Mouse (Mus musculus) inflammation-experienced regulatory T-cells, adult 6 months (primary cell): ENCODE results near the gene Serpinb9. TPM values are rescaled to one million over a fixed set of nuclear protein-coding genes. Genes with fewer than 3 reads are reported as not detected.
A peak's percentile ranks its signal among the peaks of the same experiment; 100 is the strongest.
"Not testable (repeated sequence)": the region's sequence is repeated elsewhere in the genome, so short reads cannot be mapped to it uniquely, and the experiment has no call there.

Source experiments
- ATAC-seq: one replicate; pipeline ENCODE4 v1.8.0; 2017
- polyA plus RNA-seq, 3 experiments: library from polyadenylated mRNA; unstranded; fragments of 100-300 nt; shearing (Covaris generic); gene quantifications; one replicate each; pipeline ENCODE4 v1.2.1; 2017

Serpinb9 gene
- polyA plus RNA-seq, 3 experiments from 2014 or later: 21.5 to 47.1 (median 22.1) TPM

DNA sequence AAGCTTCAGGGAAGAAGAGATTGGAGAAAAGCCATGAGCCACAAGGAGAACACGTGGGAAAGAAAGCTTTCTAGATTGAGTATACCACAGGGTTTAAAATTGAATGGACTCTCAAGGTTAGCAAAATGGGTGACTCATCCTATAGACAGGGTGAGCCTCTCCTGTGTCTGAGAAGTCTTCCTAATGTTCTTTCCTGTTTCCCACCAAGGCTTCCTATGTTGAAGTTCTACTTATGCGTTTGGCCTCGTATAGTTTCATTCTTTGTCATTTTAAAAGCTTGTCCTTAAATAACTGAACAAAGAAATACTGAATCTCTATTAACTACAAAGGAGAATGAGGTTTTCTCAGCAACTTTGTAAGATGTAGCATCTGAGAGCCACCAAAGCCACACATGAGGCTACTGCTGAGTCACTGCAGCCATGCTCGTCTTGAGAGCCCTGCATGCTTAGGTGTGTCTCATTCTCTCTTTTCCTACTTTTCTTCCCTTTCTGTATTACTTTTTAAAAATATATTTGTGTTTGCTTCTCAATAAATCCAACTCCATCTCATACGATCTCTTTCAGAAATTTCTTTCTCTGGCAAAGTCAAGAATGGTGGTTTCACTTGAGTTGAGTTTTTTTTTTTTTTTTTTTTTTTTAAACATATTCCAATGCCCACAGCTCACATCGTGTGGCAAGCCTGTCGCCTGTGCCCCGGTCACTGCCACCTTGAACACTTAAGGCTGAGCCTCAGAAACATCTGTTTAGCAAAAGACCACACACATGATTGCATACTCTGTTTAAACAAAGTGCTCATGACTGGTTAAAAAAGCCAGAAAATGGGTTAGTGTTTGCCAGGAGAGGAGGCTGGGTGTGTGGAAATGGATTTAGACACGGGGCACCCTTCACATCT, 718 bp downstream of the Serpinb9 start:
- ATAC-seq: peak; percentile 5

DNA sequence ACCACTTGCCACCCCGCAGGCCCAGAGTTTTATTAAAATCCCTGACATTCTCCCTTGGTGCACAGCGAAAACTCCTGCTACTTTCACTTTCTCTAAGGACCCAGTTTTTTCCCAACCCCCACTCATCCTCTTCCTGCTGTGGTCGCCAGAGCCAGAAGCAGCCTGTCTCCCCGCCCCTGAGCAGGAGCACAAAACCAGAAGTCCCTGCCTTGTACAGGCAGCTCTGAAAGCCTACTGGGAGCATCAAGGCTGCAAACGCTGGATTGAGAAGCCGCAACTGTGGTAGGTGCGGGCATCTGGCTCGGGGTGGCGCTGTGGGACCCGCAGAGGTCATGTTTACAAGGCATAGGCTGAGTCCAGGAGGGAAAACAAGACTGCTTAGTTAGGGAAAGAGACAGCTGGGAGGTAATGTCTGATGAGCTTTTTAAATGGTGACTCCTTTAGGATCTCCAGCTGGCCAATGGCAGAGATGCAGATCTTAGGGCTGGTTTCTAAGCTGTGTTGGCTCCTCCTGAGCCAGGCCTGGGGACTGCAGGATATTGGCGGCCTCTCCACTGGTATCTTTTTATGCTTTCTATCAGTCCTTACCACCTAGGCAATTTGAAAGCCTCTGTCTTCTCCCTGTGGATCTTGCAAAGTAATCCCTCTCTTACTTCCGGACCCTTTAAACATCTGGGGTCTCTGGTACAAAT, 1.5 kb downstream of the Serpinb9 start:
- peak; percentile 84 for ATAC-seq

DNA sequence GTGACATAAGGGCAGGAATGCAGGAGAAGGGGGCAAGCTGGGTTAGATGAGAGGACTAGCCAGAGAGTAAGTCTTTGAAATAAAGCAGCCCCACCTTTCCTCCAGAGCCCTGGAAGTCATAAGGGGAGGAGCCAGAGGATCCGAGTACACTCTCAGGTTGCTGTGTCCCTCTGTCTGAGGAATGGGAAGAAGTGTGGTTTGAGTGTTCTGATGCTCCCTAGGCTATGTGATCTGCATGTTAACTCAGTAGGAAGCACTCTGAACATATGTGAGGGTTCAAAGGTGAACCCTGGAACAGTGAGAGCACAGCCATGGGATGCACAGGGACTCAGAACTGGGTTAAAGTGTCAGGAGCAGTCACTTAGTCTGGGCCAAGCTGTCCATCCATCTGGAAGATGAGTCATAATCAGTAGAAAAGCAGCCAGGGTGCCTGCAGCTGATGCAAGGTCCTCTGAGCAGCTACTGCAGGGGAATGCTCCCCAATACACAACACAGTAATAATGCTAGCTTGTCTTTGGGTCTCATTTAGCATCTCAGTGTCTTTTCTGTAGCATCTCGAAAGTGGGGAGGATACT, 2.5 kb downstream of the Serpinb9 start:
- no peak for ATAC-seq

DNA sequence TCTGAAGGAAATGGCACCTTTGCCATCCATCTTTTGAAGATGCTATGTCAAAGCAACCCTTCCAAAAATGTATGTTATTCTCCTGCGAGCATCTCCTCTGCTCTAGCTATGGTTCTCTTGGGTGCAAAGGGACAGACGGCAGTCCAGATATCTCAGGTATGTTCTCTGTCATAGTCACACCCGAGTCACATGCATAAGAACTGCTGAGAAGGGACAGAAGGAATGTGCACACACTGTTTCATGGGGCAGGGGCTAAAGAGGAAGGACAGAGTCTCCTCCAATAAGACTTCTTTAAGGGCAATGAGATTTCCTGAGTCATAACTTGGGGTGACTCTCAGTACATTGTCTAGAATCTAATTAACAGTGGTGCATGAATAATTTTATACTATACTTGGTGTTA, 3.5 kb downstream of the Serpinb9 start:
- ATAC-seq: no peak

DNA sequence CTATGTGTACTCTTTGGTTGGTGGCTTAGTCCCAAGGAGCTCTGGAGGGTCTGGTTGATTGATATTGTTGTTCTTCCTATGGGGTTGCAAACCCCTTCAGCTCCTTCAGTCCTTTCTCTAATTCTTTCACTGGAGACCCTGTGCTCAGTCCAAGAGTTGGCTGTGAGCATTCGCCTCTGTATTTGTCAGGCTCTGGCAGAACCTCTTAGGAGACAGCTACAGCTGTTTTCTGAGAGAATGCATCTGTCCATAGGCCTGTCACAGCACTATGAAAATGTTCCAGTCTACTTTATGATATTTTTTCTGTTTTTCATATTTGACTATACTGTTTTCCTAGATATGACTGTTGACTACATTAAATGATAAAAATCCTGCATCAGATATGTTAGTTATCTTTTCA, 9.3 kb downstream of the Serpinb9 start:
- no peak for ATAC-seq

DNA sequence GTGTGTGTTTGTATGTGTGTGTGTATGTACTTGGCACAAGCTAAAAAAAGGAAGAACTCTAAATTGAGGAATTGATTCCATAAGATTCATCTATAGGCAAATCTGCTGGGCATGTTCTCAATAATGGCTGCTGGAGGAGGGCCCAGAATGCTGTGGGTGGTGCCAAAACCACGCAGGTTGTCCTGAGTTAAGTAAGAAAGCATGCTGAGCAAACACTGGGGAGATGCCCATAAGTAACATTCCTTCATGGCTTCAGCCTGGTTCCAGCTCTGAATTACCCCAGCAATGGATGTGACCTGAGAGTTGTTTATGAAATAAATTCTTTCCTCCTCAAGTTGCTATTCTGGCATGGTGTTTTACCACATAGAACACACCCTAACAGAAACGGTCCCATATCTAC, 10.2 kb downstream of the Serpinb9 start:
- ATAC-seq: no peak

DNA sequence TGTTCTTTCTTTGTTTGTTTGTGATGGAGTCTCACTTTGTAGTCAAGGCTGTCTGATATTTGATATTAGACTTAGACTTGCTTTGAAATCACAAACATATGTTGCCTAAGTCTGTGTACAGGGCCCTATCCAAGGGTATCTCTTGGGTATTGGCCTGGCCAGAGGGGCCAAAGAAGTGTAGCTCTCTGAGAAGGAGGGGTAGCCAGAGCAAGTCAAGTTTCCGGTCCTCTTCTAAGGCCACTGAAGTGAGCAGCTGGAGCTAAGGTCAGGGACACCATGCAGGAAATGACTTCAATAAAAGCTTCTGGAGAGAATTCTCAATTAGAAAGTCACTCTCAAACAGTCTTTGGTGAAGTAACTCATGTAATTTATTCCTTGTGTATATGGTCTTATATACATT, 19.3 kb downstream of the Serpinb9 start:
- ATAC-seq: no peak

DNA sequence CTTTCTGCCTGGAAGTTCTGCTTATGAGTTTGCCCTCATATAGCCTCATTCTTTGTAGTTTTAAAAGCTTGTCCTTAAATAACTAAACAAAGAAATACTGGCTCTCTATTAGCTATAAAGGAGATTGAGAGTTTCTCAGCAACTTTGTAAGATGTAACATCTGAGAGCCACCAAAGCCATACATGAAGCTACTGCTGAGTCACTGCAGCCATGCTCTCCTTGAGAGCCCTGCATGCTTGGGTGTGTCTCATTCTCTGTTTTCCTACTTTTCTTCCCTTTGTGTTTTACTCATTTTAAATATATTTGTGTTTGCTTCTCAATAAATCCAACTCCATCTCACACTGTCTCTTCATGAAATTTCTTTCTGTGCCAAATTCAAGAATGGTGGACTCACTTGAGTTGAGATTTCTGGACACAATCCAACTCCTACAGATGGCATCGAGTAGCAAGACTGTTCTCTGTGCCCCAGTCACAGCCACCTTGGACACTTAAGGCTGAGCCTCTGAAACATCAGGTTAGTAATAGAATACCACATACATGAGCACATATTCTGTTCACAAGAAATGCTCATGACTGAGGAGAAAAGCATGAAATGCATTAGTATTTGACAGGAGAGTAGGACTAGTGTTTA, 23.5 kb downstream of the Serpinb9 start:
- ATAC-seq: no peak

DNA sequence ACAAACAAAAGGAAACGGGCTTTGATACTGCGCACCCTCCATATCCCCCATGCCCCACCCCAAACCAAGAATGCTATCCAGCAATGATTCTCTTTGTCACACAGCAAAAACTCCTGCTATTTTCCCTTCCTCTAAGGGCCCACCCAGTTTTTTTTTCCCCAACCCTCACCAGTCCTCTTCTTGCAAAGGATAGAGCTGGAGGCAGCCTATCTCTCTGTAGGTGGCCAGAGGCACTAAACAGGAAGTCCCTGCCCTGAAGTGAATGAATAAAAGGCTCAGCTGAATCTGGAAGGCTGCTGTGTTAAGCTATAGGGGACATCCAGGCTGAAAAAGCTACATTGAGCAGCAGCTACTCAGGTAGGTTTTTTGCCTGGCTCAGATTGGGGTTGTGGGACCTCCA, 24.2 kb downstream of the Serpinb9 start, which contains the start of gene Serpinb9b:
Gene Serpinb9b (plus strand): TSS at position 173 of the 400 bp plus-strand sequence.
- ATAC-seq: no peak

DNA sequence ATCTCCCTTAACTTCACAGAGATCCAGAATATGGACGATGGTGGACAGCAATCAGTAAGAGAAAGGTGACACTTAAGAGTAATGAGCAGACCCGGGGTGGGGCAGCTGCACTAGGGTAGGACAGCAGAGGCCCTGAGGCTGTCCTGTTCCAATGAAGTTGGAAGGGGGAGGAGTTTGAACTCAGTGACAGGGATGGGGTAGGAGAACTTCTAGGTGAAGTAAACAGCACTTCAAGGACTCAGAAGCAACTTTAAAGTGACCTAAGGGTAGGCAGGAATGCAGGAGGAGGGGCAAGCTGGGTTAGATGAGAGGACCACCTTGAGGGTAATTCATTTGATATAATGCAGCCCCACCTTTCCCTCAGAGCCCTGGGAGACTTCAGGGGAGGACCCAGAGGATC, 25.1 kb downstream of the Serpinb9 start:
- ATAC-seq: no peak

DNA sequence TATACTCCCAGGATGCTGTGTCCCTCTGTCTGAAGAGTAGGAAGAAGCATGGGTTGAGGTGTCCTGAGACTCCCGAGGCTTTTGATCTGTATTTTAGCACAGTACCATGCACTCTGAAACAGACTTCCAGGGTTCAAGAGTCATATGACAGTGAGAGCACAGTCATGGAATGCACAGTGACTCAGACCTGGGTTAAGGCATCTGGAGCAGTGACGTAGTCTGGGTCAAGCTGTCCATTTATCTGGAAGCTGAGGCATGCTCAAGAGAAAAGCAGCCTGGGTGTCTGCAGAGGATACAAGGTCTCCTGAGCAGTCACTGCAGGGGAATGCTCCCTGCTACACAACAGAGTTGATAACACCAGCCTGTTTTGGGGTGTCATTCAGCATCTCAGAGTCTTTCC, 25.5 kb downstream of the Serpinb9 start:
- no peak for ATAC-seq

DNA sequence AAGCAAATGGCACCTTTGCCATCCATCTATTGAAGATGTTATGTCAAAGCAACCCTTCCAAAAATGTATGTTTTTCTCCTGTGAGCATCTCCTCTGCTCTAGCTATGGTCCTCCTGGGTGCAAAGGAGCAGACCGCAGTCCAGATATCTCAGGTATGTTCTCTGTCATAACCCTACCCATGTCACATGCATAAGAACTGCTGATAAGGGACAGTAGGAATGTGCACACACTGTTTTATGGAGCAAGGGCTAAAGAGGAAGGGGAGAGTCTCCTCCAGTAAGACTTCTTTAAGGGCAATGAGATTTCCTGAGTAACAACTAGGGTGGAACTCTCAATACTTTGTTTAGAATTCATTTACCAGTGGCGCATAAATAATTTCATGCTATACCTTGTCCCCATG, 26.4 kb downstream of the Serpinb9 start:
- not testable (repeated sequence) for ATAC-seq

DNA sequence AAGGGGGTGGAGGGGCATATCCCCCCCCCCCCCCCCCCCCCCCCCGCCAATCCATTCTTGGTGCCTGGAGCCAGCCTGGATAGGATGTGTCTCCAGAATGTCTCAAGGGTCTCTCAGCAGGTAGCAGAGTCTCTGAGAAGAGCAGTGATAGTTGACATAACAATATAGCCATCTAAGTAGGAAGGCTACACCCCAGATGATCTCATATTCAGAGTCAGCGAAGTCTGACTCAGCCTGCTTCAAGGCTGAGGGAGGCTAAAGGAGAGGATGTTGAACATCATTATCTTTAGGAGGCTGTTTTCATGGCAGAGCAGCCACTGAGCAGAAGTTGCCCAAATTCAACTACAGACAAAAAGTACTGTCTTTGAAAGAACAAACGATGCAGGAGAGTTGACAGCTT, 27.2 kb downstream of the Serpinb9 start:
- ATAC-seq: no peak

DNA sequence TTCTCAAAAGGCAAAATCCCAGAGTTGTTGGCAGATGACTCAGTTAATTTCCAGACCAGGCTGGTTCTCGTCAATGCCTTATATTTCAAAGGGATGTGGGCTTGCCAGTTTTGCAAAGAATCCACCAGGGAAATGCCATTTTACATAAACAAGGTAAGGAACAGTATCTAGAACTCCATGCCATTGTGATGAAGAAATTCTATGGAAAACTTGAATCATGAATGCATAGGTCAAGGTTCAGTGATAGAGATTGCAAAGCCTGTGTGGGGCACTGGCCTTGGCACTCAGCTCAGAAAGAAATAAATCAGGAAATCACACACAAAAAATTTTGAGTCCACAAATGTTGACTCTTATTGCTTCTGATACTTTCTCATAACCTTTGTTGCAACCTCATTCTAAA, 32.5 kb downstream of the Serpinb9 start:
- no peak for ATAC-seq

DNA sequence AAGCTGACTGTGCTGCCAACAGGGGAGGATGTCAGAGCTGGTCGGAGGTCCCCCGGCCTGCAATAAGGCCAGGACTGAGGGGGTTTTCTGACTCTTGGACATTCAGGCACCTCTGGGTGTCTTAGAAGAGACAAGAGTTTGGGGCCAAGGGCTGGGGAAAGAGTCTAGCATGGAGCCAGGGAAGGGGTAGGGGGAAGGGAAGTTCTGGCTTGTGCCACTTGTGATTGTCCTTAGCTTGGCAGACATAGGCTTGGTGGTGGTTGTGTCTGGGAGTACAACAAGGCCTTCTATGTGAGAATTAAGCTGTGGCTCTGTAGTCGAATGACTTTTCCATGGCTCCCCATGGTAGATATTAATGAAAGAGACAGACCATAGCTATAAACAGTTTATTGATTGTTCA, 40.5 kb downstream of the Serpinb9 start:
- ATAC-seq: no peak

DNA sequence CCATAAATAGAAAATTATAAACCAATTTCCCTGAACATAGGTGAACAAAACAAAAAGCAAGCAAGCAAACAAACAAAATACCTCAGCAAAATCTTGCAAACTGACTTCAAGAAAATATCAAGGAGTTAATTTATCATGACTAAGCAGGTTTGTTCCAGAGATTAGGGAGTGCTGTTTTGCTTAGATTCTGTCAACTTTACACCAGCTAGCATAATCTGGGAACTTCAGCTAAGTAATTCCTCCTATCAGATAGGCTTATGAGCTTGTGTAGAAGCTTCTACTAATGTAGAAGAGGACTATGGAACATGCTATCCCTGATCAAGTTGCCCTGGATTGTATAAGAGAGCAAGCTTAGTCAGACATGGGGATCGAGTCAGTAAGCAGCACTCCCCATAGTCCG, 44.2 kb downstream of the Serpinb9 start:
- ATAC-seq: no peak

DNA sequence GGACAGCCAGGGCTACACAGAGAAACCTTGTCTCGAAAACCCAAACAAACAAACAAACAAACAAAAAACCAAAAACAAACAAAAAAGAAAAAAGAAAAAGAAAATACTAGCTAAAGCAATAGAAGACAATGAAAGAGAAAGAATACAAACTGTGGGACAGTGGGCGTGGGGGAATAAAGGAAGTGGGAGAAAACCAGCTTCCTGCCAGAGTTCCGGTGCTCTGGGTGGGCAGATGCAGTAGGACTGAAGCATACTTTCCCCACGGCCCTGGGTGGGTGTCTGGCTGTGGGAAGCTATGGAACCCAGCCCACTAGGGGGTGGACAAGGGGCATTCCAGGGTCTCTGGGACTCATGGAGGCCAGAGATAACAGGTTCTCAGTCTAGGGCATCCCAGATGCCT, 45.1 kb downstream of the Serpinb9 start:
- ATAC-seq: no peak

DNA sequence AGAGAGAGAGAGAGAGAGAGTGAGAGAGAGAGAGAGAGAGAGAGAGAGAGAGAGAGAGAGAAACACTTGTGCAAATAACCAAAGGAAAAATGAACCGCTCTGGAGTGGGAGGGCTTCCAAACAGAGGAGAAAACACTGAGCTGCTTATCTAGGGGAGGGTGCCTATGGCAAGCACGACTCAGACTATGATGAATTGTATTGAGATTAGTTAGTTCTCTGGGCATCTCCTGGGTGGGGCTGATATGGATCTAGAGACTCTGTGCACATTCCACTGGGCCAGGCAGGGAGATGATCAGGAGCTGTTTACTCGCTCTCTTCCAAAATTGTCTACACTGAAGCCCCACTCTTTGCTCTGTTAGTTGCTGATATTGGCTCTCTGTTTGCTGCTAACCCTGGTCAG, 48.6 kb downstream of the Serpinb9 start:
- ATAC-seq: no peak

DNA sequence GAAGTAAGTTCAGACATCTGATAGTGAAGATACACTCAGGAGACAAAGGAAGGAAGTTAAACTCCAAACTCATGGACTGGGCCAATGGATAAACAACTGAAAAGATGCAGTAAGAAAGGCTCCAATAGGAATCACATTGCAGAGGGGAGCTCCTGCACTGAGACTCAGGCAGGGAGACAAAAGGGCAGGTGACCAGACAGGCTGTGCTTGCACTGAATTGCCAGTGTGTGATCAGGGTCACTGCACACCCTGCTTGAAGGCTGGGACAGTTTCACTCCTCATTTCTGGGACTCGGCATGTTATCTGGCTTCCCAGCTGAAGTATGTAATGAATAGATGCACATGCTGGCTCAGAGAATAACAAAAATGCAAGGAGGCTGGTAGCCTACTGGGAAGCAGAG, 60.0 kb downstream of the Serpinb9 start:
- no peak for ATAC-seq
